Mouse (Mus musculus) left cerebral cortex, adult 18-20 months (tissue): Measurements from ENCODE around the gene Dmgdh. TPM values are rescaled to one million over a fixed set of nuclear protein-coding genes. Genes with fewer than 3 reads are reported as not detected.

ENCODE experiments used
- DNase-seq, 2 experiments: peaks; one replicate each; pipeline ENCODE4 v3.0.0; 2021 to 2022; ENCODE audit warnings: low spot score in 2 of 2, mixed read lengths in 1 of 2
- total RNA-seq, 2 experiments: library from RNA; stranded (reverse); gene quantifications; 2 replicates each; pipeline ENCODE4 v1.2.3; 2021

Dmgdh gene
- total RNA-seq, 2 experiments from 2014 or later: 0.58 to 0.59 TPM

DNA sequence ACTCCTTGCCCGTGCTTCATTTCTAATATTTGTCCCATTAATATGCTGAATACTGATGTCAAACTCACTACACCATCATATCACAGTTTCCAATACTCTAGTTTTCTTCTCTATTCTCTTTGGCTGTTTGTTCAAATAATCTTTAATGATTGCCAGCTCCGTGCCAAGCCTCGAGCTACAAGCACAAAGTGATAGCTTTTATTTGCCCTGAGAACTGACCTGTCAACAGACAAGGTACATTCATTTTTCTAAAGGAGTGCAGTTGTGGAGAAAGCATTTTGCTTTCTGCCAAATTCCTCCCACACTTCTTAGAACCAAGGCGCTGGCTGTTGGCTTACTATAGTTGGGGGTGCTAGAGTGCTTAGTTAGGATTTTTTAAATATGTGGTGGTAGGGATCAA lies 33.0 kb downstream of the Dmgdh start:
- no peak for DNase-seq

DNA sequence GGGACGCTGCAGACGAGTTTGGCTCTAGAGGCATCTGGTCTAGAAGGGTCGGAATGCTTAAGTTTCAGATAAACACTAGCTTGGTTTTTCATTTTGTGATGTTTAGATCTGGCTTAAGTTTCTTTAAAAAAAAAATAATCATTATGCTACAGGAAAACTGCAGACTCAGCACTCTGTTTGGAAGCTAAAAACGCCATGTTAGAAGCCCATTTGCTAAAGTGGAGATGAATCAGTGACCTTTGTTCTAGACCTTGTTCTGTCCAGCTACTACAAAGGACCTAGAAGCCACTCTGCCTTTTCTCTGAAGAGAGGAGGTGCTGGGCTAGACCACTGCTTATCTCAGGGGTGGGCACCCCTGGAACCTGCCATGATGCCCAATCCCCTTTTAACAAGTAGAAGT lies 36.1 kb downstream of the Dmgdh start:
- DNase-seq: no peak

DNA sequence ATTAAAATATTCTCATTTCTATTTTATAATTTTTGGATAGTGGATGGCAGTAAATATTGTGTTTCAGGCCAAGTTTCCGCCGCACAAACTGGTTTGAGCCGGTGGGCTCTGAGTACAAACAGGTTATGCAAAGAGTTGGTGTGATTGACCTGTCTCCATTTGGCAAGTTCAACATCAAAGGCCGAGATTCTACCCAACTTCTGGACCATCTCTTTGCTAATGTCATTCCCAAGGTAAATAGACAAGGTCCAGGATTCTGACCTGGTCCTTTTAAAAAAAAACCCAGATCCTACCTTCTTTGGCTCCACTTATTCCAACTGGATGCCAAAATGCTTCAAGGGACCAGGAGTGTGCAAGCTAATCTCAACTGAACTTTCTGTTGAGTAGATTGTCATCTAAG lies 37.0 kb downstream of the Dmgdh start:
- no peak for DNase-seq

- DNase-seq: no peak
Measured at GRCm38 (mm10) chr13:93712362-93712761, 38.1 kb downstream of the Dmgdh start.

- no peak for DNase-seq
Measured at GRCm38 (mm10) chr13:93713826-93714225, 39.6 kb downstream of the Dmgdh start.

DNA sequence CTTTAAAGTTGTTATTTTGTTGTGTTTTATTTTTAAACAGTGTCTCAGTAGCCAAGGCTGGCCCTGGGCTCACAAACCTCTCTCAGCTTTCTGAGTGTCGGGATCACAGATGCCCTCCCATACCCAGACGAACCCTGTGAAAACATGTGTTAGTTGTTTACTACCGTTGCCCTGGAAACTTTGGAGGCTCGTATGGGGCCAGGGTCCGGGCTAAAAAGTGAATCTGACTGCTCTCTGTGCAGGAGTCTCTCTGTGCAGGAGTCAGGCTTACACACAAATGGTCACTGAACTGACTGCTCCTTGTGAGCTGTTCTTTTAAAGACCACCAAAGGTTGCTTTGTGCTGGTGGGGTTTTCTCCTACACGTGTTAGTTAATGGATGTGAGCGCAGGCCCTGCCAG lies 42.9 kb downstream of the Dmgdh start:
- DNase-seq: no peak

GRCm38 (mm10) chr13:93718948-93719347 lies 44.7 kb downstream of the Dmgdh start:
- DNase-seq: peak; percentile 72 to 84

GRCm38 (mm10) chr13:93721916-93722315 lies 47.7 kb downstream of the Dmgdh start:
- peak in 1 of 2 experiments; percentile 18 for DNase-seq

DNA sequence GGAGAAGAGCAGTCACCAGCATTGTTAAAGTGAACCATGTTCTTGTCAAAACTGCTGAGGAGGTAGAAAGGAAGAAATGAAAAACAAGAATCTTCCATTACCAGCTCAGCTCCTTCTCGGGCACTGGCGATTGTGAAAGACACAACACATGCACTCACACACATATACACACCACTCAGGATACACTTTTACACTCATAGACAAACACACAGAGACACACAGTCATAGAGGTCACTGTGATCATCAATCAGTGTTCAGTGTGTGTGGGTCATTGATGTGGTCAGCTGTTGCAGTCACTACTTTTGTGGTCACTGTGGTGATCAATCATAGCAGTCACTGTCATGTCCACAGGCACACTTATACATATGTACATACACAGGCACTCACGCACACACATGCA lies 49.2 kb downstream of the Dmgdh start:
- no peak for DNase-seq

DNA sequence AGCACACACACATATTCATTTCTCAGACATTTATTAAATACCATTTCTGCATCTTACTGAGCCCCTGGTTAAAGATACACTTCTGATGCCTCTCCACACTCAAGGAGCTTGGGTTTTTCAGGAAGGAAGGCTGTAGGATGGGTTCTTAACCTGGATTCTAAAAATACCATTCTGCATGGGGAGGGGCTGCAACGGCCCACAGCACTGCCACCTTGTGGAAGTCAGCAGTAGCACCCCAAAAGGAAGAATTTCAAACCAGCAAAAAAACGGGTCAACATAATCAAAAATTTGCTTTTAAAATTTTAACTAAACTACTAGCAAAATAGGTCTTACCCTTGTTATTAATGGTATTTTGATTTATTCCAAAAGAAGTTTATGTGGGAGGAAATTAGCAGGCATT lies 50.0 kb downstream of the Dmgdh start:
- peak in 1 of 2 experiments; percentile 15 for DNase-seq

DNA sequence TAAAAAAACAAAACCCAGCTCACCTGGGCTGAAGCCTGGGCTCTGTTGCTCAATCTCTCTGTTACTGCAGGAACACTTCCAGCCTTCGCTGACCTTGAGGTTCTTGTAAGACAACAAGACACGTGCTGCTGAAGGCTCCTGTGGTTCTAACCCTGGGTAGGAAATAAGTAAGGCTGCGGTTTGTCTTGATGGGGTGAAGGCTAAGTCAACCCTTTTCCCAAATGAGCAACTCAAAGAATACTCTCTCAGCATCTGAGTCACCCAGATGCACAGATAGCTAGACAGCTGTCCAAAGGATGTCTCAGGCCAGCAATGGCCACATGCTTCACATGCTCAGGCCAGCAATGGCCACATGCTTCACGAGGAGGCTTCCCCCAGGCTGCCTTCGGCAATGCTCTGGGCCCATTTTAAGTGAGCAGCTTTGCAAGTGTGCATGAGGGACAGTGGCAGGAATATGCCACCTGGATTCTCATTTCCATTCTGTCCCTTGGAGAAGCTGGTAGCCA lies 61.0 kb downstream of the Dmgdh start:
- DNase-seq: no peak

DNA sequence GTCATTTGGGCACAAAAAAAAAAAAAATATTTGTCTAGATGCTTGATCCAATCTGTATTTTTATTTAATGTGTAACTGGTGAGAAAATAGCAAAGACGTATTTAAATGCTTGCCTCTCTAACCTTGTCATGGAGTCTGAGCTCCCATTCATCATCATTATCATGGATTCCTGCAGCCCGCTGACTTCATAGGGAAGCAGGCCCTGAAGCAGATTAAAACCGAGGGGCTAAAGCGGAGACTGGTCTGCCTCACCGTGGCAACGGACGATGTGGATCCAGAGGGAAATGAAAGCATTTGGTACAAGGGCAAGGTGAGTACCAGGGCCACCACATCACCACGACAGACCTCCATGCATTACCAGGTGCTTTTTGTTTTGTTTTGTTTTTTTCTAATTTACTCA lies 69.9 kb downstream of the Dmgdh start:
- no peak for DNase-seq

DNA sequence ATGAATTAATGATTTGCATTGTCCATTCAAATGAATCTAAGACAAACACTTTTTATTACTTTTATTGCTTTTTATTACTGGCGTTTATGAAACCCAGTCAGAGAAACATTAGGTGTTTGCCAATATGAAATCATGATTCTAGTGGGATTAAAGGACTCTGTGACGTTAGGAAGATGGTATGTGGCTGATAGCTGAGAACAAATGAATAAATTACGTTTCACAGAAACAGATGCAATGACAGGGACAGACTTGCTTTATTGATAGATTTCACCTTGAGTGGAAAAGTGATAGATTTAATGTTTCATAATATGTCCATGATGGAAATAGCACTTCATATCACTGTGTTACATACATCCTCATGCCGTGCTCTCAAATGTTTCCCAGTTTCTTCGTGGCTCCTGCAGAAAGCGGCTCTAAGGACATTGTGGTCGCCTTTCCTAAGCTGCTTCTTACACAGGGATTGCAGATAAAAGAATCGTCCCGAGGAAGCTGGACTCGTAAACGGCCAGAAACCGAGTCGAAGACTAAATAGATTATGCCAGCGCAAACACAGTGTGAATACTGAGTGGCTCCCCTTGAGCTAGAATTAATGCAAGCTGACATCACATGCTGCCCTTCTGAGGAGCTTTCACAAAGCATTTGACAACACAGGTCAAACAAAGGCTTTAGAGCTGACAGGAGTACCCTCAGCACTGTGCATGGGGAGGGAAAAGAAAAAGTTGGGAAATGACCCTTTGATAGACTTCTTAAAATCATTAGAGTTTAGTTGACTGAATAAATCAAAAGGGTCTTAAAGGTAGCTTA lies 78.6 kb downstream of the Dmgdh start:
- DNase-seq: no peak

DNA sequence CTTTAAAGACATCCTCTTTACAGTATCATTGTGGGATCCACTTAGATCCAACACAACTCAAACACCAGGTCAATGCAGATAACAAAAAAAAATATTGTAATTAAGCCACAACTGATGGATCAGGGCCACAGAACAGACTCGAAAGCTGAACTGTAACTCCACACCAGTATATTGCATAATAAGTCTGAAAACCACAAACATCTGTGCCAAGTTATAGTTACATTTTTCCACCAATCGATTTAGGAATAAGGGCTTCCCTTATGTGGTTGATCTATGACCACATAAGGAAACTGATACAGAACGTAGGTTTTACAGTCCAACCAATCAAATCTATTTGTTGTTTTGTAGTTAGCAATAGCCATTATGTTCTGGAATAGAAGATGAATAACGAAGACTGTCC lies 80.9 kb downstream of the Dmgdh start:
- DNase-seq: no peak

GRCm38 (mm10) chr13:93756674-93757073 lies 82.4 kb downstream of the Dmgdh start:
- no peak for DNase-seq

DNA sequence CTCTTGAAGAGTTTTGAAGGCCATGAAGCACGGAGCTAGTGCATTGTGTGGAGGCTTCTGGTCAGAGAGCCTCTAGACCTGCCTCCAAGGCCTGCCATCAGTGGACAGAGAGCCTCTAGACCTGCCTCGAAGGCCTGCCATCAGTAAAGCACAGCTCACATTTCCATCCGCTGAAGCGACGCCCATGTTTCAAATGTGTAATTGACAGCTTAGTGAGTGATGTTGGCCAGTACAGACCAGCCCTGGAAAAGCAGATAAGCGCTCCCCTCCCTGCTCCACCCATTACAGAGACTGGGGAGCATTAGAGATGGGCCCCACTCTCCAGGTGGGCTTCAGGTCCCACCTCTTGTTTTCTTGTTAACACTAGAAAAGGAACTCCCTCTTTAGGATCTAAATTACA lies 83.3 kb downstream of the Dmgdh start:
- DNase-seq: no peak

DNA sequence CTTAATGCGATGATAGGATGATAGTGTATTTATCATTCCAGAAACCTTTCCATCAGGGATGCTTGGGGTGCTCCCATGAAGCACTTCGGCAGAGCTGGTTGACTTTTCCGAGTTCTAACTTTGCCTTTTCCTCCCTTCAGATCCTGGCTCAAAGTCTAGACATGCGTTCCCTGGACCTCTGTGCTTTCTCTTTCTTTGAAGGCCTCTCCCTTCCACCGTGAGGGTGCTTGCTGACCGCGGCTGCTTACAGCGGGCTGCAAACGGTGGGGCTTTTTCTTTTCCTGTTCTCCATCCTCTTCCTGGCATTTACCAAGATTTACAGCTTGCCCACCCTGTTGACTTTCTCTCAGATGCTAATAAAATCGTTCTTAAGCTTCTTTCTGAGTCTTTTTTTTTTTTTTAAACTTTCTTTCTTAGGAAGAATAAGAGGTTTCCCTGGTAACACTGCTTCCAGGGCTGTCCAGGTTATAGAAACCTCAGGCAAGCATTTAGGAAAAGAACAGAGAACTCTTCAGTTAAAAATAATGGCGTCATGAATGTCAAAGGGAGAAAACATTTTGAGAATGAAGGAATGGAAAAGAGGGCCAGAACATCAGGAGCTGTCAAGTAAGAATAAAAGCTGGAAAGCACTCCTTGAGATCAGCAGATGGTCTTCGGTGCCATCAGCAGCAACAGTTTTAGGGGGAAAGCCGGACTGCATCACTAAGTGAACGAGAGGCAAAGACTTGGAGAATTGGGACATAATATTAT lies 84.1 kb downstream of the Dmgdh start:
- no peak for DNase-seq

GRCm38 (mm10) chr13:93761831-93762230 lies 87.6 kb downstream of the Dmgdh start:
- DNase-seq: no peak

GRCm38 (mm10) chr13:93762879-93763278 lies 88.6 kb downstream of the Dmgdh start:
- DNase-seq: no peak

- no peak for DNase-seq
Measured at GRCm38 (mm10) chr13:93764321-93764973, 90.2 kb downstream of the Dmgdh start.

GRCm38 (mm10) chr13:93771031-93771587 lies 96.9 kb downstream of the Dmgdh start:
- DNase-seq: no peak
